In the genomic region with DNA sequence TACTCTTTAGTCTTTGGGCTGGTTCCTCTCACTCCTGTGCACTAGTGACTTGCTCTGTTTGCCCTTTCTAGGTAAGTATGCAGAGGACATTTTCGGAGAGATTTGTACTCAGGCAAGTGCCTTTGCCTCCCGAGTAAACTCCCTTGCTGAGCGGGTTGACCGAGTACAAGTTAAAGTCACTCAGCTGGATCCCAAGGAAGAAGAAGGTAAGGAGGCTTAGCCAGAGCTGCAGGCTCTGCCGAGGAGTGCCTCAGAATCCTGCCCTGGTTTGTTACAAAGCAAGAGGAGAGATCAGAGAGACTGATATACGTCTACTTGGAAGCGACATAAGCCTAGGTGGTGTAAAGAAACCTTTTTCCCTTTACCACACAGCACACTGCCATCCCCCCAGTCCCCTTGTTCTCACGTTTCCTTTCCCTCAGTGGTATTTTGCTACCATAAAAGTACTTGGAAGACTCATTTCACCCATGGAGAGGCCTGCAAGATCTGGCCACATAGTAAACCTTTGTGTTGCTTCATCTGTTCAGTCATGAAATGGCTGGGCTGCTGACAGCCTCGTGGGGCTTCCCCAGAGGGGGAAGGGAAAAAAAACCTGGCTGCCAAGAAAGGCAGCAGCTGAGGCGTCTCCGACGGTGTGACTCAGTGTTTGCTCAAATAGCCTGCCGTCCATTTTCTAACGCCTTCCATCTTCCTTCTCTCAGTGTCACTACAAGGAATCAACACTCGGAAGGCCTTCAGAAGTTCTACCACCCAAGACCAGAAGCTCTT, we compare ENCODE assay signal across 8 mouse cellular contexts. TPM values are rescaled to one million over a fixed set of nuclear protein-coding genes. Genes with fewer than 3 reads are reported as not detected.
DNase-seq lines count a peak whose midpoint lies in the region; ATAC-seq lines count a peak whose summit lies in the region.

No protein-coding gene starts in this region.

- 58% methylated on average over 15 of the region's 15 CpGs for WGBS in embryonic facial prominence, embryonic 10.5 days
- 33% methylated on average over 15 of the region's 15 CpGs for WGBS in heart, embryonic 11.5 days (ENCODE audit: insufficient replicate concordance)
- WGBS in kidney, embryonic 15.5 days: 20% methylated on average over 15 of the region's 15 CpGs
- WGBS in midbrain, embryonic 11.5 days: 63% methylated on average over 15 of the region's 15 CpGs

- peak; percentile 39 for DNase-seq in ovary, postnatal 36 days (ENCODE audit: low spot score)
- no peak for DNase-seq in ovary, postnatal 14 days (ENCODE audit: low spot score)
- no peak for DNase-seq in embryonic facial prominence, embryonic 10.5 days (ENCODE audit: low spot score)
- no peak for DNase-seq in midbrain, embryonic 11.5 days (ENCODE audit: low spot score, missing footprints)
- no peak for DNase-seq in cerebellum, postnatal 14 days
- no peak for DNase-seq in frontal cortex, postnatal 36 days (ENCODE audit: low spot score in 2 of 2)

- H3K4me3 ChIP-seq in embryonic facial prominence, embryonic 10.5 days: no peak overlapping the region
- no peak overlapping the region for H3K4me3 ChIP-seq in heart, embryonic 11.5 days (ENCODE audit: low read depth, low read length)
- H3K4me3 ChIP-seq in kidney, embryonic 15.5 days (replicated peaks): no peak overlapping the region
- no peak overlapping the region for H3K4me3 ChIP-seq in midbrain, embryonic 11.5 days (ENCODE audit: low read depth, low read length)

- H3K4me2 ChIP-seq in heart, embryonic 11.5 days: no peak overlapping the region
- H3K4me2 ChIP-seq in kidney, embryonic 15.5 days: no peak overlapping the region
- no peak overlapping the region for H3K4me2 ChIP-seq in midbrain, embryonic 11.5 days

- H3K36me3 ChIP-seq in embryonic facial prominence, embryonic 10.5 days (replicated peaks): peaks cover 84% of the 10 kb centered on the region
- H3K36me3 ChIP-seq in heart, embryonic 11.5 days (ENCODE audit: control insufficient read depth, insufficient read depth, low read length): peaks cover 12% of the 10 kb centered on the region
- H3K36me3 ChIP-seq in kidney, embryonic 15.5 days: peaks cover 78% of the 10 kb centered on the region
- peaks cover 7% of the 10 kb centered on the region; the same call in 1 of the 2 replicates for H3K36me3 ChIP-seq in midbrain, embryonic 11.5 days (ENCODE audit: control insufficient read depth, insufficient read depth, low read length)

- peaks cover 33% of the 10 kb centered on the region for H3K4me1 ChIP-seq in embryonic facial prominence, embryonic 10.5 days
- H3K4me1 ChIP-seq in heart, embryonic 11.5 days (ENCODE audit: control insufficient read depth, insufficient read depth, low read length): peaks cover 26% of the 10 kb centered on the region
- peaks cover 35% of the 10 kb centered on the region for H3K4me1 ChIP-seq in kidney, embryonic 15.5 days
- H3K4me1 ChIP-seq in midbrain, embryonic 11.5 days (ENCODE audit: control insufficient read depth, insufficient read depth, low read length): peaks cover 4% of the 10 kb centered on the region

- H3K9ac ChIP-seq in heart, embryonic 11.5 days (ENCODE audit: low read depth, low read length): peak overlapping the region; percentile 31
- no peak overlapping the region for H3K9ac ChIP-seq in kidney, embryonic 15.5 days
- H3K9ac ChIP-seq in midbrain, embryonic 11.5 days (ENCODE audit: low read length): no peak overlapping the region; the same call in 1 of the 2 replicates

- peak overlapping the region; percentile 65 for H3K27ac ChIP-seq in embryonic facial prominence, embryonic 10.5 days (replicated peaks)
- peak overlapping the region; percentile 71 for H3K27ac ChIP-seq in heart, embryonic 11.5 days (ENCODE audit: low read depth, low read length)
- H3K27ac ChIP-seq in kidney, embryonic 15.5 days: peak overlapping the region; percentile 87
- peak overlapping the region; percentile 40; the same call in 1 of the 2 replicates for H3K27ac ChIP-seq in midbrain, embryonic 11.5 days (ENCODE audit: low read depth, low read length)

- ATAC-seq in heart, embryonic 11.5 days (replicated peaks; ENCODE audit: insufficient number of reproducible peaks, low FRiP score, low TSS enrichment): no peak
- no peak for ATAC-seq in kidney, embryonic 15.5 days (replicated peaks; ENCODE audit: low FRiP score)
- ATAC-seq in midbrain, embryonic 11.5 days (ENCODE audit: low FRiP score): no peak

- H3K9me3 ChIP-seq in embryonic facial prominence, embryonic 10.5 days: no peaks in the 10 kb centered on the region
- H3K9me3 ChIP-seq in heart, embryonic 11.5 days (replicated peaks; ENCODE audit: control insufficient read depth, low read length): no peaks in the 10 kb centered on the region
- H3K9me3 ChIP-seq in kidney, embryonic 15.5 days (replicated peaks): no peaks in the 10 kb centered on the region
- H3K9me3 ChIP-seq in midbrain, embryonic 11.5 days (ENCODE audit: control insufficient read depth, low read length): no peaks in the 10 kb centered on the region

- no peaks in the 10 kb centered on the region for H3K27me3 ChIP-seq in embryonic facial prominence, embryonic 10.5 days (replicated peaks; ENCODE audit: low read depth, poor library complexity, severe bottlenecking)
- no peaks in the 10 kb centered on the region for H3K27me3 ChIP-seq in heart, embryonic 11.5 days (ENCODE audit: control insufficient read depth, insufficient read depth, low read length)
- H3K27me3 ChIP-seq in kidney, embryonic 15.5 days: no peaks in the 10 kb centered on the region
- H3K27me3 ChIP-seq in midbrain, embryonic 11.5 days (ENCODE audit: control insufficient read depth, insufficient read depth, low read length): no peaks in the 10 kb centered on the region

RNA-seq across cellular contexts. Expression of gene Cd164l2, which starts 26.8 kb away (rescaled TPM):
- polyA plus RNA-seq in embryonic facial prominence, embryonic 10.5 days (2016; fragmentation: Nextera tagmentation; extraction: Ambion mirVana): 3.0 and 5.2 TPM in 2 replicates
- polyA plus RNA-seq in heart, embryonic 11.5 days (2014; fragmentation: Nextera tagmentation; extraction: Ambion mirVana): 0.27 and 0.77 TPM in 2 replicates
- polyA plus RNA-seq in kidney, embryonic 15.5 days (2015; fragmentation: Nextera tagmentation; extraction: Ambion mirVana): 7.8 and 8.2 TPM in 2 replicates
- 0.23 and 0.47 TPM in 2 replicates for polyA plus RNA-seq in midbrain, embryonic 11.5 days (2014; fragmentation: Nextera tagmentation; extraction: Ambion mirVana)

RNA-seq across cellular contexts. Expression of gene Gpr3, which starts 27.3 kb away (rescaled TPM):
- 0.11 and 0.57 TPM in 2 replicates for polyA plus RNA-seq in embryonic facial prominence, embryonic 10.5 days (2016; fragmentation: Nextera tagmentation; extraction: Ambion mirVana)
- 0.37 and 0.61 TPM in 2 replicates for polyA plus RNA-seq in heart, embryonic 11.5 days (2014; fragmentation: Nextera tagmentation; extraction: Ambion mirVana)
- polyA plus RNA-seq in kidney, embryonic 15.5 days (2015; fragmentation: Nextera tagmentation; extraction: Ambion mirVana): 0.09 and 0.12 TPM in 2 replicates
- polyA plus RNA-seq in midbrain, embryonic 11.5 days (2014; fragmentation: Nextera tagmentation; extraction: Ambion mirVana): 0.10 and 0.55 TPM in 2 replicates

RNA-seq across cellular contexts. Expression of gene Wasf2, which starts 54.8 kb away (rescaled TPM):
- 66.7 and 73.0 TPM in 2 replicates for polyA plus RNA-seq in embryonic facial prominence, embryonic 10.5 days (2016; fragmentation: Nextera tagmentation; extraction: Ambion mirVana)
- polyA plus RNA-seq in heart, embryonic 11.5 days (2014; fragmentation: Nextera tagmentation; extraction: Ambion mirVana): 37.3 and 55.8 TPM in 2 replicates
- 107 and 109 TPM in 2 replicates for polyA plus RNA-seq in kidney, embryonic 15.5 days (2015; fragmentation: Nextera tagmentation; extraction: Ambion mirVana)
- polyA plus RNA-seq in midbrain, embryonic 11.5 days (2014; fragmentation: Nextera tagmentation; extraction: Ambion mirVana): 38.3 and 40.1 TPM in 2 replicates

RNA-seq across cellular contexts. Expression of gene Map3k6, which starts 55.5 kb away (rescaled TPM):
- polyA plus RNA-seq in embryonic facial prominence, embryonic 10.5 days (2016; fragmentation: Nextera tagmentation; extraction: Ambion mirVana): 1.7 and 1.8 TPM in 2 replicates
- 1.5 and 1.7 TPM in 2 replicates for polyA plus RNA-seq in heart, embryonic 11.5 days (2014; fragmentation: Nextera tagmentation; extraction: Ambion mirVana)
- polyA plus RNA-seq in kidney, embryonic 15.5 days (2015; fragmentation: Nextera tagmentation; extraction: Ambion mirVana): 4.0 and 4.3 TPM in 2 replicates
- 1.3 and 2.0 TPM in 2 replicates for polyA plus RNA-seq in midbrain, embryonic 11.5 days (2014; fragmentation: Nextera tagmentation; extraction: Ambion mirVana)
